Mouse (Mus musculus) midbrain, embryonic 15.5 days (tissue): ENCODE measurements around the gene Top3a. TPM values are rescaled to one million over a fixed set of nuclear protein-coding genes. Genes with fewer than 3 reads are reported as not detected.

Experiments
- microRNA-seq: library from miRNA; unstranded; fragments of <30 nt; microRNA quantifications from one replicate; pipeline ENCODE4, GENCODE M21; 2016
- polyA plus RNA-seq: library from polyadenylated mRNA; unstranded; fragments of >200 nt; fragmentation: Nextera tagmentation; extraction: Ambion mirVana; gene quantifications from 2 replicates; pipeline ENCODE4 v1.2.1, GENCODE M21; 2015

Gene Top3a
- polyA plus RNA-seq, 1 experiment from 2014 or later: 9.4 TPM

Small RNAs within 50 kb of the gene (microRNA-seq; reads per million reads assigned to microRNA genes)
- gene Mir5100: 1.7 reads per million

Other genes starting within 250 kb of the Top3a start
- gene Alkbh5, start 241.0 kb downstream of the Top3a start, polyA plus RNA-seq: 22.9 and 23.1 TPM in 2 replicates
- gene Llgl1, start 77.6 kb downstream of the Top3a start, polyA plus RNA-seq: 53.0 and 57.9 TPM in 2 replicates
- 81.5 and 83.4 TPM in 2 replicates for gene Flii, start 50.1 kb downstream of the Top3a start, polyA plus RNA-seq
- 23.8 and 25.4 TPM in 2 replicates for gene Mief2, start 49.0 kb downstream of the Top3a start, polyA plus RNA-seq
- gene Smcr8, start 159 bp upstream of the Top3a start, polyA plus RNA-seq: 6.9 and 7.1 TPM in 2 replicates
- gene Shmt1, start 34.4 kb upstream of the Top3a start, polyA plus RNA-seq: 7.0 and 8.6 TPM in 2 replicates
- gene Dhrs7b, start 53.3 kb upstream of the Top3a start, polyA plus RNA-seq: 32.2 and 32.7 TPM in 2 replicates
- 58.4 and 61.0 TPM in 2 replicates for gene Tmem11, start 101.9 kb upstream of the Top3a start, polyA plus RNA-seq
- gene Natd1, start 137.4 kb upstream of the Top3a start, polyA plus RNA-seq: 31.6 and 39.2 TPM in 2 replicates
- gene Map2k3, start 154.7 kb upstream of the Top3a start, polyA plus RNA-seq: 32.0 and 34.0 TPM in 2 replicates
- gene Kcnj12, start 245.2 kb upstream of the Top3a start, polyA plus RNA-seq: 4.6 and 4.7 TPM in 2 replicates